Mouse (Mus musculus) c-Kit-negative CD71-positive TER-119-positive erythroid progenitor cells, embryonic 14.5 days (primary cell): ENCODE results near the gene Rad51b.

ENCODE experiments used
- DNase-seq: peaks from one replicate; pipeline ENCODE4 v3.0.0-alpha.2; 2013; ENCODE audit warnings: low read depth, low spot score

Rad51b gene

GRCm38 (mm10) chr12:79492175-79492574 lies 195.1 kb downstream of the Rad51b start:
- DNase-seq = no peak

GRCm38 (mm10) chr12:79492613-79493012 lies 195.5 kb downstream of the Rad51b start:
- DNase-seq = no peak

GRCm38 (mm10) chr12:79493481-79493880 lies 196.4 kb downstream of the Rad51b start:
- DNase-seq = no peak

GRCm38 (mm10) chr12:79498326-79498725 lies 201.2 kb downstream of the Rad51b start:
- no peak for DNase-seq

- no peak for DNase-seq
Observed at GRCm38 (mm10) chr12:79499809-79500208, 202.7 kb downstream of the Rad51b start.

- peak; percentile 25 for DNase-seq
Observed at GRCm38 (mm10) chr12:79501877-79502276, 204.8 kb downstream of the Rad51b start.

- DNase-seq = no peak
Observed at GRCm38 (mm10) chr12:79502862-79503581, 205.9 kb downstream of the Rad51b start.

GRCm38 (mm10) chr12:79503582-79504515 lies 206.8 kb downstream of the Rad51b start:
- DNase-seq = no peak

- no peak for DNase-seq
Observed at GRCm38 (mm10) chr12:79504641-79505040, 207.6 kb downstream of the Rad51b start.

DNA sequence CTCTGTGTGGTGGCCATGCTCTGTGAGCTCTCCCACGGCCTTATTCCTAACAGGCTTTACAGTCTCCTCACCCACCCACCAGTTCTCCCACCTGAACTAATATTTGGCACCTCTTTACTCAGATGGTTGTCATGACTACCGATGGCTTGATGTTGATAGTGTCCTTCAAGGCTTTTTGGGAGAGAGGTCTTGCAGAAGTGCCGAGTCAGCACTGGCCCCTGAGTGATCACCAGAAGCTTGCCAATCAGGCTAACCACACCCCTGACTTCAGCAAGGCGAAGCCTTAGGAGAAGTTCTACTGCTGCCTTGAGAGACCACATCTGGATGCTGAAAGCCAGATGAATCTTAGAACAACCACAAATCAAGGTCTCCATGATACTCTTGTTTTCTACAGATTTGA lies 209.3 kb downstream of the Rad51b start:
- peak; percentile 5 for DNase-seq

- no peak for DNase-seq
Observed at GRCm38 (mm10) chr12:79507141-79507681, 210.1 kb downstream of the Rad51b start.

DNA sequence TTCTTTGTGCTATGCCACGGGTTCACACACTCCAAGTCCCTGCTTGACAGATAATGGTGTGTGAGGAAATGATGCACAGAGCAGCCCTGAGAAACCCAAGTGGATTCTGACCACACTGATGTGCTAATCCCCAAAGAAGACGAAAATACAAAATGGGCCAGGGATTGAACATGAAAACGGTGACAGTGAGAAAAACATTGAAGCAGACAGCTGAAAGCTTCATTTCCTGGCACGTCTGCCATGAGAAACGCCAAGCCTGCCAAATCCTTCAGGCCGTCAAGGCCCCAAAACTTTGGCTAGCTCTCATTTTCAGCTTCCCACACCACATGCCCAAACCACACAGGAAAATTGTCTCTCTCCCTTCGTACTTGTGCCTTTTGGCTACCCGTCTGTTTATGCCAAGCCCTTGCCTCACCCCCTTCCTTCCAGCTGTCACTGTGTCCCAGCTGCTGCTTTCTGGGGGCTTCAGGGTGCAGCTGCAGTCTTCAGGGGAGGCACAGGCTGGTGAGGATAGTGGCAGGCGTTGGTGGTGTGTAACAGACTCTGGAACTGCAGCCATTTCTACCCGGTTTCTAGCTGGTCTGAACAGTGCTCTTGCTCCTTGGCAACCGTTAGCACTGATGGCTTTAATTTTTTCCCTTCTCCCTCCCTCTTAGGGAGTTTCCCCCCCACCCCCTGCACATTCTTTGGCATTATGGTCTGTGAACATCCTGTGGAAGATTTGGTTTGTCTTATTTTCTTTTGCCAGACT lies 214.5 kb downstream of the Rad51b start:
- DNase-seq = no peak

- DNase-seq = no peak
Observed at GRCm38 (mm10) chr12:79512205-79512886, 215.3 kb downstream of the Rad51b start.

DNA sequence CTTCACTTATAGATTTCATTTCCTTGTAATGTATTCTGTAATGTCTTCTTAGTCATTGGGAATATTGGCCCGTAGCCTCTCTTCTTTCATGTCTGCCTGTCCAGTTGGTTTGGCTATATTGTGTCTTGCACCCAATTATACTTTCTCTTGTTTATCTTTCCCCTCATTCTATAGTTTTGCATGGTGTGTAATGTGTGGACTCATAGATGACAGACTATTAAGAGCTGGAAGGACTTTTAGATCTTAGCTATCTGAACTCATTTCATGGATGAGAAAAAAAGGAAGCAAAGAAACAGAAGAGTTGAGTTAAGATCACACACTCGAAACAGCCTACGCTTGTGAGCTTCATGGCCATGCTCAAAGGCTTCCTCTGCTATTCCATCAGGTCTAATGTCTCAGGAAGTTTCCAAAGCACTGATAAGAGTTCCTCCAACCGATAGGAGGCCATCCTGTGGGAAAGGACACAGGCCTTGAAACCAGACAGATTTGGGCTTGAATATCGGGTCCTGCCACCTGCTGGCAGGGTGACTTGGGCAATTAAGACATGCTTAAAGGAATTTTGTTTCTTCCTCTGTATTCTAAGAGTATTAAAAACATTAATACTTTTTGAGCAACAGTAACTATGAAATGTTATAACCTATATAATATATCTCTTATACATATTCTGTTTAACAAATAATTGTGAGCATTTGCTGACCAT lies 216.1 kb downstream of the Rad51b start:
- DNase-seq = no peak

DNA sequence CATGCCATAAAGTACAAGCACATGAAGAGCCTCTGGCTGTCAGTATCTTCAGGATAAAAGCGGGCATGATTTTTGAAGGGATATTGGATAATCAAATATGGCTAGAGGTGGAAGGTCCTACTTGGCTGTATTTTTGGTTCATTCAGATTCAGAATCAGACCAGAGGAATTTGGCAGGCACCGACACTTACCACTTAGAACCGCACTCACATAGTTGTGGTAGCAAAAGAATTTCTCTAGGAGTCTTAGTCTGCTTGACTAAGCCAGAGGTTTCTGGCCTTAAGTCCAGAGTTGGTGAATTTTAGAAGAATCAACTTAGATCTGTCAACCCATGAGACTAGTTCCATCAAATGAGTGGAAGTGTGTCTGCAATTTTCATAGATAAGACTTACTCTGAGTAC lies 217.6 kb downstream of the Rad51b start:
- no peak for DNase-seq

- DNase-seq = no peak
Observed at GRCm38 (mm10) chr12:79522374-79522773, 225.3 kb downstream of the Rad51b start.

- DNase-seq = no peak
Observed at GRCm38 (mm10) chr12:79524941-79525871, 228.1 kb downstream of the Rad51b start.

- DNase-seq = no peak
Observed at GRCm38 (mm10) chr12:79525872-79526271, 228.8 kb downstream of the Rad51b start.

DNA sequence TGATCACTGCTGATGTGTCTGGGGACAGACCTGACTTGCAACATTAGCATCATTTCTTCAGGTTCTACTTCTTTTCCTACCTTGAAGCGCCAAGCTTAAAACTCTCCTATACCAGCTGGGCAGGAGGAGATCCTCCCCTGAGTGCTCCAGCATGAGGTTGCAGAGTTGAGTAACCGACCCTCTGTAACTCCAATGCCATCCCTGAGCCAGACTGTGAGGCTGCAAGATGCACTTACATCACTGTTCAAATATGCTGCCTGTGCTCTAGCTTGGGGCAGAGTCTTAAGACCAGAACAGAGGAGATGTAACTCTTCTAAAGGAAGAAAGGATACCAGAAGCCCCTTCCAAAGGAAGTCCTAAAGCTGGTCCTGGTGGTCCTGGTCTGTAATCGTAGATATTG lies 230.1 kb downstream of the Rad51b start:
- DNase-seq = no peak
